Mouse (Mus musculus) gastrocnemius, adult 18-20 months (tissue): Measurements from ENCODE around the gene Tmed6. TPM values are rescaled to one million over a fixed set of nuclear protein-coding genes. Genes with fewer than 3 reads are reported as not detected.

ENCODE experiments used
- microRNA-seq: library from miRNA; unstranded; fragments of <30 nt; microRNA quantifications from one replicate; pipeline ENCODE4 v1.2.0, GENCODE M21; 2021
- total RNA-seq, 2 experiments: library from RNA; stranded (reverse); gene quantifications; 2 replicates each; pipeline ENCODE4 v1.2.3; 2021

Tmed6 gene
- total RNA-seq, 2 experiments from 2014 or later: not detected

Small RNA genes lying within 50 kb of the gene (microRNA-seq; reads per million reads assigned to microRNA genes)
- 7.2 reads per million, percentile 18 among the genes with 10 or more reads in this experiment for gene Mir7075

Other genes with a start within 250 kb of the Tmed6 start
- under 1 TPM; 0.37 to 0.57 TPM for gene Has3, start 195.4 kb downstream of the Tmed6 start, total RNA-seq
- 10 to 100 TPM; 20.7 to 21.8 TPM for gene Utp4, start 172.0 kb downstream of the Tmed6 start, total RNA-seq
- 1 to 10 TPM; 4.1 to 4.2 TPM for gene Sntb2, start 129.9 kb downstream of the Tmed6 start, total RNA-seq
- gene Vps4a, start 34.4 kb downstream of the Tmed6 start, total RNA-seq: 10 to 100 TPM; 62.2 to 71.0 TPM
- gene Pdf, start 17.0 kb downstream of the Tmed6 start, total RNA-seq: 10 to 100 TPM; 42.5 to 45.4 TPM
- 10 to 100 TPM; 18.0 to 18.2 TPM for gene Cog8, start 9.0 kb downstream of the Tmed6 start, total RNA-seq
- gene Nip7, start 8.8 kb downstream of the Tmed6 start, total RNA-seq: 10 to 100 TPM; 16.5 to 18.0 TPM
- 10 to 100 TPM; 11.5 to 13.9 TPM for gene Terf2, start 30.9 kb upstream of the Tmed6 start, total RNA-seq
- 10 to 100 TPM; 33.2 to 38.3 TPM for gene Cyb5b, start 85.0 kb upstream of the Tmed6 start, total RNA-seq
- gene Nfat5, start 227.8 kb upstream of the Tmed6 start, total RNA-seq: 10 to 100 TPM; 16.4 to 23.6 TPM